Mouse (Mus musculus) MEL (cell line): ENCODE measurements around the gene Fkbp6. TPM values are rescaled to one million over a fixed set of nuclear protein-coding genes. Genes with fewer than 3 reads are reported as not detected.

ENCODE experiments used
- DNase-seq: peaks from one replicate; pipeline ENCODE4 v3.0.0; 2011; ENCODE audit warnings: low read depth, low spot score
- H3K27ac ChIP-seq: 2 replicates; pipeline ENCODE4 v1.5.1; 2012; ENCODE audit warnings: low read depth, mild to moderate bottlenecking, control low read depth, low read length, moderate library complexity; ENCODE audit not compliant: control insufficient read depth
- H3K27me3 ChIP-seq, 2 experiments: fragments of 150-350 bp in 1 of 2; sonication (generic) in 1 of 2; 2 replicates each; pipeline ENCODE4 v1.6.1; 2012; ENCODE audit warnings: low read length in 2 of 2, mild to moderate bottlenecking in 2 of 2, improper control_type of control experiment in 1 of 2, moderate library complexity in 1 of 2; ENCODE audit not compliant: insufficient read depth in 2 of 2, control insufficient read depth in 1 of 2
- H3K36me3 ChIP-seq, 2 experiments: 2 replicates each; pipeline ENCODE4 v1.6.1; 2012 to 2014; ENCODE audit warnings: low read length in 2 of 2, improper control_type of control experiment in 1 of 2, inconsistent platforms in 1 of 2, mild to moderate bottlenecking in 1 of 2; ENCODE audit not compliant: insufficient read depth in 2 of 2, control insufficient read depth in 1 of 2
- H3K4me1 ChIP-seq, 2 experiments: fragments of 150-350 bp in 1 of 2; sonication (generic) in 1 of 2; 2 replicates each; pipeline ENCODE4 v1.6.1; 2012; ENCODE audit warnings: low read length in 2 of 2, improper control_type of control experiment in 1 of 2, mild to moderate bottlenecking in 1 of 2; ENCODE audit not compliant: insufficient read depth in 2 of 2, control insufficient read depth in 1 of 2
- H3K4me3 ChIP-seq, 2 experiments: fragments of 150-350 bp in 1 of 2; sonication (generic) in 1 of 2; 2 replicates each; pipeline ENCODE4 v1.5.1; 2012; ENCODE audit warnings: low read depth in 2 of 2, low read length in 2 of 2, mild to moderate bottlenecking in 2 of 2, moderate library complexity in 2 of 2, control low read depth in 1 of 2, improper control_type of control experiment in 1 of 2; ENCODE audit not compliant: control insufficient read depth in 1 of 2, insufficient read depth in 1 of 2
- H3K79me2 ChIP-seq: 2 replicates; pipeline ENCODE4 v1.6.1; 2012; ENCODE audit warnings: mild to moderate bottlenecking, low read length, moderate library complexity; ENCODE audit not compliant: control insufficient read depth, poor library complexity, insufficient read depth
- H3K9ac ChIP-seq: 2 replicates; pipeline ENCODE4 v1.6.1; 2012; ENCODE audit warnings: low read depth, mild to moderate bottlenecking, control low read depth, low read length, moderate library complexity; ENCODE audit not compliant: control insufficient read depth, poor library complexity, severe bottlenecking
- H3K9me3 ChIP-seq: fragments of 150-350 bp; sonication (generic); replicated peaks from 2 replicates; pipeline ENCODE4 v1.6.1; 2012; ENCODE audit warnings: mild to moderate bottlenecking, low read length, improper control_type of control experiment, moderate library complexity; ENCODE audit not compliant: insufficient read depth
- BHLHE40 ChIP-seq: IDR thresholded peaks from 2 replicates; pipeline ENCODE4 v1.6.1; 2012; ENCODE audit warnings: low read depth, mild to moderate bottlenecking, inconsistent platforms, low read length, improper control_type of control experiment, borderline replicate concordance
- CHD1 ChIP-seq: IDR thresholded peaks from 2 replicates; pipeline ENCODE4 v1.6.1; 2012; ENCODE audit warnings: low read depth, mild to moderate bottlenecking, inconsistent platforms, low read length, improper control_type of control experiment
- CHD2 ChIP-seq: IDR thresholded peaks from 2 replicates; pipeline ENCODE4 v1.6.1; 2011; ENCODE audit warnings: low read length, improper control_type of control experiment
- CTCF ChIP-seq, 3 experiments: IDR thresholded peaks in 2 of 3; conservative IDR thresholded peaks in 1 of 3; 2 replicates each; pipeline ENCODE4 v1.5.1; 2011 to 2012; ENCODE audit warnings: low read length in 3 of 3, low read depth in 2 of 3, mild to moderate bottlenecking in 2 of 3, improper control_type of control experiment in 1 of 3, inconsistent platforms in 1 of 3, mixed read lengths in 1 of 3, moderate library complexity in 1 of 3; ENCODE audit not compliant: control insufficient read depth in 1 of 3, insufficient read depth in 1 of 3, poor library complexity in 1 of 3, severe bottlenecking in 1 of 3
- E2F4 ChIP-seq: IDR thresholded peaks from 2 replicates; pipeline ENCODE4 v1.6.1; 2011; ENCODE audit warnings: low read depth, low read length, improper control_type of control experiment, borderline replicate concordance
- ELF1 ChIP-seq: IDR thresholded peaks from 2 replicates; pipeline ENCODE4 v1.6.1; 2014; ENCODE audit warnings: low read depth, mild to moderate bottlenecking, inconsistent platforms, low read length, improper control_type of control experiment, moderate library complexity
- EP300 ChIP-seq, 2 experiments: IDR thresholded peaks; 2 replicates each; pipeline ENCODE4 v1.6.1; 2011; ENCODE audit warnings: improper control_type of control experiment in 2 of 2, low read length in 2 of 2, low read depth in 1 of 2, mild to moderate bottlenecking in 1 of 2
- GABPA ChIP-seq: IDR thresholded peaks from 2 replicates; pipeline ENCODE4 v1.6.1; 2012; ENCODE audit warnings: low read depth, mild to moderate bottlenecking, inconsistent platforms, low read length, improper control_type of control experiment, moderate library complexity
- GATA1 ChIP-seq: IDR thresholded peaks from 2 replicates; pipeline ENCODE4 v1.6.1; 2011; ENCODE audit warnings: low read depth, low read length, improper control_type of control experiment
- HCFC1 ChIP-seq: IDR thresholded peaks from 2 replicates; pipeline ENCODE4 v1.6.1; 2012; ENCODE audit warnings: low read depth, mild to moderate bottlenecking, inconsistent platforms, low read length, improper control_type of control experiment, moderate library complexity
- JUND ChIP-seq: IDR thresholded peaks from 2 replicates; pipeline ENCODE4 v1.6.1; 2011; ENCODE audit warnings: low read depth, mild to moderate bottlenecking, improper control_type of control experiment, low read length
- KAT2A ChIP-seq: conservative IDR thresholded peaks from 2 replicates; pipeline ENCODE4 v1.6.1; 2012; ENCODE audit warnings: low read depth, low read length, improper control_type of control experiment, inconsistent platforms
- MAX ChIP-seq: IDR thresholded peaks from 2 replicates; pipeline ENCODE4 v1.6.1; 2011; ENCODE audit warnings: low read length, improper control_type of control experiment
- MAZ ChIP-seq: IDR thresholded peaks from 2 replicates; pipeline ENCODE4 v1.6.1; 2012; ENCODE audit warnings: low read depth, mild to moderate bottlenecking, inconsistent platforms, low read length, improper control_type of control experiment
- MEF2A ChIP-seq: IDR thresholded peaks from 2 replicates; pipeline ENCODE4 v1.6.1; 2014; ENCODE audit warnings: low read depth, mild to moderate bottlenecking, inconsistent platforms, low read length, improper control_type of control experiment; ENCODE audit not compliant: poor library complexity, insufficient replicate concordance, severe bottlenecking; ENCODE audit errors: extremely low read depth
- MYC ChIP-seq: IDR thresholded peaks from 2 replicates; pipeline ENCODE4 v1.6.1; 2011; ENCODE audit warnings: low read depth, mild to moderate bottlenecking, low read length, improper control_type of control experiment, moderate library complexity
- NELFE ChIP-seq: IDR thresholded peaks from 2 replicates; pipeline ENCODE4 v1.6.1; 2011; ENCODE audit warnings: low read depth, low read length, improper control_type of control experiment
- NRF1 ChIP-seq: IDR thresholded peaks from 2 replicates; pipeline ENCODE4 v1.6.1; 2014; ENCODE audit warnings: low read depth, mild to moderate bottlenecking, inconsistent platforms, low read length, improper control_type of control experiment, moderate library complexity; ENCODE audit not compliant: poor library complexity, insufficient read depth, severe bottlenecking
- POLR2A ChIP-seq, 2 experiments: IDR thresholded peaks; 2 replicates each; pipeline ENCODE4 v1.6.1; 2011 to 2012; ENCODE audit warnings: low read length in 2 of 2, mild to moderate bottlenecking in 2 of 2, control low read depth in 1 of 2, improper control_type of control experiment in 1 of 2, low read depth in 1 of 2, moderate library complexity in 1 of 2; ENCODE audit not compliant: control insufficient read depth in 1 of 2, insufficient read depth in 1 of 2, poor library complexity in 1 of 2
- POLR2AphosphoS2 ChIP-seq: IDR thresholded peaks from 2 replicates; pipeline ENCODE4 v1.6.1; 2011; ENCODE audit warnings: low read length, improper control_type of control experiment
- POLR2AphosphoS5 ChIP-seq: IDR thresholded peaks from 2 replicates; pipeline ENCODE4 v1.6.1; 2012; ENCODE audit warnings: low read depth, borderline replicate concordance, mild to moderate bottlenecking, inconsistent platforms, low read length, moderate library complexity, mixed read lengths
- RCOR1 ChIP-seq: IDR thresholded peaks from 2 replicates; pipeline ENCODE4 v1.6.1; 2012; ENCODE audit warnings: low read depth, mild to moderate bottlenecking, inconsistent platforms, low read length, improper control_type of control experiment
- SIN3A ChIP-seq: IDR thresholded peaks from 2 replicates; pipeline ENCODE4 v1.6.1; 2012; ENCODE audit warnings: low read length, improper control_type of control experiment, inconsistent platforms
- TAL1 ChIP-seq: IDR thresholded peaks from 2 replicates; pipeline ENCODE4 v1.6.1; 2012; ENCODE audit warnings: mild to moderate bottlenecking, inconsistent platforms, low read length, moderate library complexity, mixed read lengths
- TCF12 ChIP-seq: IDR thresholded peaks from 2 replicates; pipeline ENCODE4 v1.6.1; 2014; ENCODE audit warnings: low read depth, mild to moderate bottlenecking, inconsistent platforms, low read length, improper control_type of control experiment, moderate library complexity
- UBTF ChIP-seq: IDR thresholded peaks from 2 replicates; pipeline ENCODE4 v1.6.1; 2012; ENCODE audit warnings: low read depth, mild to moderate bottlenecking, inconsistent platforms, low read length, improper control_type of control experiment, moderate library complexity, borderline replicate concordance; ENCODE audit not compliant: insufficient read depth
- USF1 ChIP-seq: IDR thresholded peaks from 2 replicates; pipeline ENCODE4 v1.6.1; 2014; ENCODE audit warnings: low read depth, mild to moderate bottlenecking, inconsistent platforms, low read length, improper control_type of control experiment, moderate library complexity
- USF2 ChIP-seq, 2 experiments: IDR thresholded peaks; 2 replicates each; pipeline ENCODE4 v1.6.1; 2011 to 2012; ENCODE audit warnings: improper control_type of control experiment in 2 of 2, low read length in 2 of 2, borderline replicate concordance in 1 of 2, inconsistent platforms in 1 of 2, low read depth in 1 of 2, mild to moderate bottlenecking in 1 of 2; ENCODE audit not compliant: insufficient read depth in 1 of 2
- ZC3H11A ChIP-seq: IDR thresholded peaks from 2 replicates; pipeline ENCODE4 v1.6.1; 2012; ENCODE audit warnings: low read depth, mild to moderate bottlenecking, inconsistent platforms, low read length, improper control_type of control experiment
- polyA plus RNA-seq, 2 experiments: library from polyadenylated mRNA; stranded (reverse) in 1 of 2; unstranded in 1 of 2; fragments of >175 nt in 1 of 2; fragments of >200 nt in 1 of 2; gene quantifications; 2 replicates each; pipeline versions ENCODE4 v1.2.1 to v1.2.4; 2012; ENCODE audit warnings: low replicate concordance in 2 of 2, low read depth in 1 of 2; ENCODE audit not compliant: insufficient read length in 2 of 2, insufficient read depth in 1 of 2, missing spikeins in 1 of 2
- total RNA-seq: library from RNA; depleted of rRNA; stranded (reverse); fragments of 300-350 nt; gene quantifications from 2 replicates; pipeline ENCODE4 v1.2.3, GENCODE M21; 2012

Gene Fkbp6
- total and polyA plus RNA-seq, 3 experiments, result 0.10 to 0.19 TPM; not detected in 1

GRCm38 (mm10) chr5:135253741-135254401 lies 96.0 kb downstream of the Fkbp6 start:
- no peaks in the 10 kb centered on the region for H3K36me3 ChIP-seq
- no peaks in the 10 kb centered on the region for H3K27me3 ChIP-seq
- H3K27ac ChIP-seq, result no peak overlapping the region
- no peaks in the 10 kb centered on the region for H3K9me3 ChIP-seq
- TF ChIP-seq KAT2A (no peak), POLR2A (IDR thresholded peaks at IDR 0.05; ENCODE audit: control insufficient read depth in 1 of 2, insufficient read depth in 1 of 2, low read depth in 1 of 2, low read length in 2 of 2, poor library complexity in 1 of 2) (no peak), EP300 (IDR thresholded peaks at IDR 0.05; ENCODE audit: low read depth in 1 of 2, low read length in 2 of 2) (no peak), MEF2A (no peak)
- H3K79me2 ChIP-seq, result peaks cover 3% of the 10 kb centered on the region; the same call in 1 of the 2 replicates
- no peak overlapping the region for H3K9ac ChIP-seq
- peaks cover 0 to 11% of the 10 kb centered on the region in 2 experiments; a peak in 2 of 4 replicates for H3K4me1 ChIP-seq
- H3K4me3 ChIP-seq, result no peak overlapping the region
- DNase-seq, result no peak

- Histone ChIP-seq H3K27me3 (no peaks in the 10 kb centered on the region), H3K36me3 (peaks cover 0 to 4% of the 10 kb centered on the region in 2 experiments; a peak in 2 of 4 replicates), H3K79me2 (peaks cover 3% of the 10 kb centered on the region; the same call in 1 of the 2 replicates)
- no peak for TF ChIP-seq CHD2
- TF ChIP-seq ZC3H11A, result no peak
- no peak for TF ChIP-seq POLR2AphosphoS2
- TF ChIP-seq ELF1, result no peak
- no peak for TF ChIP-seq JUND
- TF ChIP-seq TAL1, result no peak
- TF ChIP-seq USF1, result no peak
- TF ChIP-seq E2F4, result no peak
- TF ChIP-seq MYC, result no peak
- TF ChIP-seq MAZ, result no peak
- no peak for TF ChIP-seq GABPA
- TF ChIP-seq RCOR1, result no peak
- TF ChIP-seq MAX, result peak; percentile 41; the same call in 1 of the 2 replicates
- TF ChIP-seq UBTF, result no peak
- no peak for TF ChIP-seq USF2 (IDR thresholded peaks at IDR 0.05; ENCODE audit: borderline replicate concordance in 1 of 2, insufficient read depth in 1 of 2, low read depth in 1 of 2, low read length in 2 of 2)
- TF ChIP-seq BHLHE40, result no peak
- TF ChIP-seq TCF12, result peak; percentile 36; the same call in 1 of the 2 replicates
- TF ChIP-seq SIN3A, result peak; percentile 52; the same call in 1 of the 2 replicates
- TF ChIP-seq POLR2AphosphoS5, result no peak
- TF ChIP-seq CTCF (IDR thresholded peaks at IDR 0.05 in 2 of 3, conservative IDR thresholded peaks at IDR 0.05 in 1 of 3; ENCODE audit: control insufficient read depth in 1 of 3, insufficient read depth in 1 of 3, low read depth in 2 of 3, low read length in 3 of 3, poor library complexity in 1 of 3, severe bottlenecking in 1 of 3), result no peak
- peak; percentile 63 for TF ChIP-seq NELFE
- TF ChIP-seq CHD1, result no peak
- peak; percentile 75 to 83; a peak in 3 of 4 replicates for TF ChIP-seq POLR2A (IDR thresholded peaks at IDR 0.05; ENCODE audit: control insufficient read depth in 1 of 2, insufficient read depth in 1 of 2, low read depth in 1 of 2, low read length in 2 of 2, poor library complexity in 1 of 2)
- 0 out of 2 replicates have a peak, but pooled peaks have one; percentile 9 for TF ChIP-seq NRF1
- TF ChIP-seq EP300 (IDR thresholded peaks at IDR 0.05; ENCODE audit: low read depth in 1 of 2, low read length in 2 of 2), result no peak
- TF ChIP-seq HCFC1, result 0 out of 2 replicates have a peak, but pooled peaks have one; percentile 33
- TF ChIP-seq GATA1, result no peak
- no peak for TF ChIP-seq MEF2A
Measured at GRCm38 (mm10) chr5:135251079-135251454, 98.8 kb downstream of the Fkbp6 start, which contains the start of gene Fzd9. Gene Fzd9 (minus strand): TSS chr5:135251230.

More at GRCm38 (mm10) chr5:135251079-135251454, 98.8 kb downstream of the Fkbp6 start, which contains the start of gene Fzd9:
- Histone ChIP-seq H3K4me3 (peak within 1 kb of the TSS; percentile 69 to 82), H3K27ac (no peak within 1 kb of the TSS), H3K9me3 (no peaks in the 10 kb centered on the region), H3K4me1 (peaks cover 0 to 11% of the 10 kb centered on the region in 2 experiments; a peak in 2 of 4 replicates), H3K9ac (peak within 1 kb of the TSS; percentile 73)
- DNase-seq, result peak; percentile 83
